Mouse (Mus musculus) kidney, adult 2 months (tissue): ENCODE data around the gene 2310022A10Rik. TPM values are rescaled to one million over a fixed set of nuclear protein-coding genes. Genes with fewer than 3 reads are reported as not detected.

Source experiments
- DNase-seq: peaks from one replicate; pipeline ENCODE4 v3.0.0; 2021
- H3K27ac ChIP-seq: fragments of 200-500 bp; 2 replicates; pipeline ENCODE4 v1.5.1; 2012; ENCODE audit warnings: low read depth, low read length, control low read depth, inconsistent platforms; ENCODE audit not compliant: insufficient read depth
- H3K27me3 ChIP-seq: fragments of 200-500 bp; replicated peaks from 2 replicates; pipeline ENCODE4 v1.6.1; 2012; ENCODE audit warnings: mild to moderate bottlenecking, moderate library complexity, low read length, inconsistent platforms; ENCODE audit not compliant: control insufficient read depth, insufficient read depth
- H3K36me3 ChIP-seq: fragments of 200-500 bp; 2 replicates; pipeline ENCODE4 v1.6.1; 2012; ENCODE audit warnings: mild to moderate bottlenecking, moderate library complexity, low read length, inconsistent platforms; ENCODE audit not compliant: control insufficient read depth, insufficient read depth
- H3K4me1 ChIP-seq: fragments of 200-500 bp; 2 replicates; pipeline ENCODE4 v1.6.1; 2011; ENCODE audit warnings: low read length; ENCODE audit not compliant: control insufficient read depth, insufficient read depth
- H3K4me3 ChIP-seq: fragments of 200-500 bp; 2 replicates; pipeline ENCODE4 v1.5.1; 2011; ENCODE audit warnings: mild to moderate bottlenecking, low read depth, low read length, control low read depth; ENCODE audit not compliant: insufficient read depth
- CTCF ChIP-seq: fragments of 200-500 bp; conservative IDR thresholded peaks from 2 replicates; pipeline ENCODE4 v1.5.1; 2011; ENCODE audit warnings: low read depth, mild to moderate bottlenecking, control low read depth, low read length, moderate library complexity, mixed read lengths; ENCODE audit not compliant: insufficient read depth, insufficient read length
- POLR2A ChIP-seq: fragments of 200-500 bp; IDR thresholded peaks from one replicate; pipeline ENCODE4 v1.6.1; 2011; ENCODE audit warnings: low read depth, low read length, control low read depth
- WGBS: fragments of 180-500 bp; shearing (Covaris S2); methylation state at CpG from one replicate; pipeline ENCODE4 v1.1.7; 2018; 5-methylcytosine and 5-hydroxymethylcytosine counted together
- polyA plus RNA-seq: library from polyadenylated mRNA; depleted of rRNA; stranded (reverse); fragments of >200 nt; gene quantifications from 2 replicates; pipeline ENCODE4 v1.2.3, GENCODE M21; 2012; rRNA removed

Gene 2310022A10Rik
- 16.9 and 19.3 TPM in 2 replicates for polyA plus RNA-seq

DNA sequence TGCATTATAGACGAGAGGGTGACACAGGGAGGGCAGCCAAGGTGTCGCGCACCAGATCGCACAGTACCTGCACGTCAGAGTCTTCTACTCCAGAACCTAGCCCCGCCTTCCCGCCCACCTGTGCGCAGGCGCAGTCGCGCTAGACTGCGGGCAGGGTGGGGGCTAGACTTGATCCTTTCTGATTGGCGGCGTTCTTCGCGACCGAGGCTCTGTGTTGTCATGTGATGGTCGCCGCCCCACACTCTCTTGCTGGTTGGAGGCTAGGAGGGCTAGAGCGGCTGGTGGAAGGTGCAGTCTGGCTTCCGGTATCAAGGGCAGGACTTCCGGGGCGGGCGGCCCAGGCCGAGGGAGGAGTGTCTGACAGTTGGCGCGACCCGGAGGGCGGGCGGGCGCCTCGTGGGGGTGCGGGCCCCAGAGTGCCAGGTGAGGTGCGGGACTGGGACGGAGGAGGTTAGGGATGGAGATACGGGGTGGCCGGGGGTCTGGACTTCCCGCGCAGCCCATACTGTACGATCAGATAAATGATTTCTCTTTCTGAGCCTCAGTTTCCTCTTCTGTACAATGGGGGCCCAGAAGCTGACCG is at the start of gene 2310022A10Rik, which contains the start of gene Pld3:
Gene 2310022A10Rik (plus strand): TSS at position 303 of the 583 bp plus-strand sequence.
Gene Pld3 (minus strand): TSS at position 288 of the 583 bp plus-strand sequence.
- TF ChIP-seq POLR2A (peak; percentile 58), CTCF (no peak)
- peak within 1 kb of the TSS; percentile 72 for H3K27ac ChIP-seq
- peak within 1 kb of the TSS; percentile 80 for H3K4me3 ChIP-seq
- H3K4me1 ChIP-seq, result peaks cover 4% of the 10 kb centered on the region; the same call in 1 of the 2 replicates
- peak; percentile 99 for DNase-seq
- H3K36me3 ChIP-seq, result no peaks in the 10 kb centered on the region
- no peaks in the 10 kb centered on the region for H3K27me3 ChIP-seq
- under 1% methylated on average over 41 of the region's 41 CpGs for WGBS

- H3K27ac ChIP-seq, result peak overlapping the region; percentile 37
- H3K27me3 ChIP-seq, result no peaks in the 10 kb centered on the region
- H3K36me3 ChIP-seq, result no peaks in the 10 kb centered on the region
- TF ChIP-seq POLR2A (no peak), CTCF (no peak)
- H3K4me3 ChIP-seq, result no peak overlapping the region
- H3K4me1 ChIP-seq, result no peaks in the 10 kb centered on the region
- no peak for DNase-seq
- WGBS, result 21% methylated on average over 9 of the region's 9 CpGs
These were observed 46.2 kb upstream of the 2310022A10Rik start for GRCm38 (mm10) chr7:27506765-27507370.

DNA sequence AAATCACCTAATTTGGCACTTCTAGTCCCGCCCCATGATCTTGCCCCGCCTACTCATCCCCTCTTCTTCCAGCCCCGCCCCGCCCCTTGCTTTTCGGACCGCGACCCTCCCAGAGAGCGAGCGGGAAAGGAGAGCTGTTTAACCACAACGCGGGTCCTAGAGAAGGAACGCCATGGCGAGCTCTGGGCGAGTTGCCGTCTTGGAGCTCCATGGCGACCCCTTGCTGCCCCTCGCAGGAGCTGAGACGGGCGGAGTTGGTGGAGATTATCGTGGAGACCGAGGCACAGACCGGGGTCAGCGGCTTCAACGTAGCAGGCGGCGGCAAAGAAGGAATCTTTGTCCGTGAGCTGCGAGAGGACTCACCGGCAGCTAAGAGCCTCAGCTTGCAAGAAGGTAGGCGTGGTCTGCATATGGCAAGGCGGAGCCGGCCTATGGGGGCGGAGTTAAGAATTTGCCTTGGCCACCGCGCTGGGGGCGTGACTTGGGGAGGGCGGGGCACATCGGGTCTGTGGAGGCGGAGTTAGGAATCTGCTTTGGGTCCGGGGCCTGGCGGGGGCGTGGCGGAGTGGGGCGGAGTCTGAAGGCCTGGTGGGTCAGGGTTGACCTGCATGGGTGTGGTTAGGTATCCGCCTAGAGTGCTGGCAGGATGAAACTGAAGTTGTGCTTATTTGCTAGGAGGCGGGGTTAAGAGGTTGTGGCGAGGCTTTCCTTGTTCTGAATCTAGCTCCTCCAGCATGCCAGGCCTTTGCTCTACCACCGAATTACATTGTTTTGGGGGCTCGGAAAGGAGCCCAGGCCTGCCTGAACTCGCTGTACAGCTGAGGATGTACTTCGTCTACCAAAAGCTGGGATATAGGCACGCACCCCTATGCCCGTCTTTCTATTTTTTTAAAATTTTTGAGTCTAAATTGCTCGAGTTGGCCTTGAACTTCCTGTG is 45.1 kb upstream of the 2310022A10Rik start:
- peak; percentile 99 for DNase-seq
- TF ChIP-seq CTCF (no peak), POLR2A (peak; percentile 78)
- Histone ChIP-seq H3K36me3 (no peaks in the 10 kb centered on the region), H3K4me1 (no peaks in the 10 kb centered on the region), H3K4me3 (peak overlapping the region; percentile 83), H3K27me3 (no peaks in the 10 kb centered on the region), H3K27ac (peak overlapping the region; percentile 98)
- under 1% methylated on average over 54 of the region's 54 CpGs for WGBS

DNA sequence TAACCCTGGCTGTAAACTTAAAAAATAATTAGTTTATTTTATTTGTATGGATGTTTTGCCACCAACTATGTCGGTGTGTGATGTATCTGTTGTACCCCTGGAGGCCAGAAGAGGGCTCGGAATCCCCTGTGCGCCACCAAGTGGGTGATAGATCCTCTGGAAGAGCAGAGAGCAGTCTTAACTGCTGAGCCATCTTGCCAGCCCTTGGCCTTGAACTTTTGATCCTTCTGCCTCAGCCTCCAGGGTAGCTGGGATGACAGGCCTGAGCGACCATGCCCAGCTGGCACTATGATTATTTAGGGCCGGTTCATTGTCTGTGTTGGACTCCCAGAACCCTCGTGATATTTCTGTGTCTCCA is 44.4 kb upstream of the 2310022A10Rik start:
- DNase-seq, result peak; percentile 76

GRCm38 (mm10) chr7:27510809-27511208 is 42.2 kb upstream of the 2310022A10Rik start:
- Histone ChIP-seq H3K27me3 (no peaks in the 10 kb centered on the region), H3K4me1 (no peaks in the 10 kb centered on the region), H3K4me3 (no peak overlapping the region), H3K27ac (no peak overlapping the region), H3K36me3 (no peaks in the 10 kb centered on the region)
- TF ChIP-seq CTCF (no peak), POLR2A (no peak)
- WGBS, result 93% methylated on average over 2 of the region's 2 CpGs
- no peak for DNase-seq

More for the DNA sequence above, 44.4 kb upstream of the 2310022A10Rik start:
- WGBS, result 19% methylated on average over 6 of the region's 6 CpGs
- Histone ChIP-seq H3K4me3 (peak overlapping the region; percentile 12; the same call in 1 of the 2 replicates), H3K27me3 (no peaks in the 10 kb centered on the region), H3K27ac (peak overlapping the region; percentile 64; the same call in 1 of the 2 replicates), H3K36me3 (no peaks in the 10 kb centered on the region), H3K4me1 (no peaks in the 10 kb centered on the region)
- TF ChIP-seq CTCF, result peak; percentile 78
- no peak for TF ChIP-seq POLR2A

GRCm38 (mm10) chr7:27514961-27515360 is 38.1 kb upstream of the 2310022A10Rik start:
- H3K4me1 ChIP-seq, result no peaks in the 10 kb centered on the region
- no peak for DNase-seq
- no peak for TF ChIP-seq POLR2A
- TF ChIP-seq CTCF, result no peak
- no peak overlapping the region for H3K4me3 ChIP-seq
- no peaks in the 10 kb centered on the region for H3K27me3 ChIP-seq
- WGBS, result 57% methylated on average over 9 of the region's 9 CpGs
- no peak overlapping the region for H3K27ac ChIP-seq
- H3K36me3 ChIP-seq, result no peaks in the 10 kb centered on the region

GRCm38 (mm10) chr7:27518314-27518713 is 34.7 kb upstream of the 2310022A10Rik start:
- WGBS, result 88% methylated on average over 9 of the region's 9 CpGs

More at GRCm38 (mm10) chr7:27518314-27518713, 34.7 kb upstream of the 2310022A10Rik start:
- no peaks in the 10 kb centered on the region for H3K4me1 ChIP-seq
- no peaks in the 10 kb centered on the region for H3K36me3 ChIP-seq
- DNase-seq, result no peak
- no peak overlapping the region for H3K4me3 ChIP-seq
- TF ChIP-seq POLR2A, result no peak
- no peak for TF ChIP-seq CTCF
- H3K27me3 ChIP-seq, result no peaks in the 10 kb centered on the region
- no peak overlapping the region for H3K27ac ChIP-seq
